Mouse (Mus musculus): ENCODE results near the gene Psmg3. TPM values are rescaled to one million over a fixed set of nuclear protein-coding genes. Genes with fewer than 3 reads are reported as not detected.

Psmg3 gene
- polyA plus RNA-seq, 1 experiment from 2014 or later = 72.6 TPM

- H3K27me3 ChIP-seq (ENCODE audit: control insufficient read depth, insufficient read depth, low read length) = peaks cover 6% of the 10 kb centered on the region; the same call in 1 of the 2 replicates
- H3K4me1 ChIP-seq (ENCODE audit: control insufficient read depth, insufficient read depth, low read length) = no peaks in the 10 kb centered on the region
- 78% methylated on average over 15 of the region's 15 CpGs for WGBS
- no peak overlapping the region for H3K9ac ChIP-seq (replicated peaks; ENCODE audit: low read length)
- no peaks in the 10 kb centered on the region for H3K9me3 ChIP-seq (ENCODE audit: control insufficient read depth, low read length)
- H3K27ac ChIP-seq (replicated peaks; ENCODE audit: low read depth, low read length) = no peak overlapping the region
- no peaks in the 10 kb centered on the region for H3K36me3 ChIP-seq (ENCODE audit: control insufficient read depth, insufficient read depth, low read length)
- DNase-seq (no peak), ATAC-seq (ENCODE audit: low FRiP score, low TSS enrichment) (no peak)
- H3K4me3 ChIP-seq (replicated peaks; ENCODE audit: low read depth, low read length) = no peak overlapping the region
- H3K4me2 ChIP-seq (ENCODE audit: low read length) = no peak overlapping the region
These were observed 14.8 kb downstream of the Psmg3 start for GRCm38 (mm10) chr5:139811677-139812397.

- Histone ChIP-seq H3K36me3 (ENCODE audit: control insufficient read depth, insufficient read depth, low read length) (no peaks in the 10 kb centered on the region), H3K27ac (replicated peaks; ENCODE audit: low read depth, low read length) (no peak overlapping the region), H3K9ac (replicated peaks; ENCODE audit: low read length) (no peak overlapping the region), H3K4me3 (replicated peaks; ENCODE audit: low read depth, low read length) (no peak overlapping the region), H3K4me2 (ENCODE audit: low read length) (no peak overlapping the region), H3K9me3 (ENCODE audit: control insufficient read depth, low read length) (no peaks in the 10 kb centered on the region), H3K4me1 (ENCODE audit: control insufficient read depth, insufficient read depth, low read length) (no peaks in the 10 kb centered on the region; the same call in 1 of the 2 replicates), H3K27me3 (ENCODE audit: control insufficient read depth, insufficient read depth, low read length) (peaks cover 5% of the 10 kb centered on the region; the same call in 1 of the 2 replicates)
- WGBS = 63% methylated on average over 4 of the region's 4 CpGs
- ATAC-seq (ENCODE audit: low FRiP score, low TSS enrichment) (no peak), DNase-seq (no peak)
These were observed 17.3 kb downstream of the Psmg3 start for GRCm38 (mm10) chr5:139809397-139809796.

- 92% methylated on average over 8 of the region's 8 CpGs for WGBS
- DNase-seq = no peak
- no peak overlapping the region for H3K9ac ChIP-seq (replicated peaks; ENCODE audit: low read length)
These were observed 20.8 kb downstream of the Psmg3 start for GRCm38 (mm10) chr5:139805924-139806323.

GRCm38 (mm10) chr5:139804573-139805111 lies 22.0 kb downstream of the Psmg3 start:
- no peak for DNase-seq
- Histone ChIP-seq H3K4me2 (ENCODE audit: low read length) (no peak overlapping the region), H3K27me3 (ENCODE audit: control insufficient read depth, insufficient read depth, low read length) (no peaks in the 10 kb centered on the region), H3K36me3 (ENCODE audit: control insufficient read depth, insufficient read depth, low read length) (peaks cover 21% of the 10 kb centered on the region), H3K27ac (replicated peaks; ENCODE audit: low read depth, low read length) (no peak overlapping the region), H3K9me3 (ENCODE audit: control insufficient read depth, low read length) (no peaks in the 10 kb centered on the region), H3K4me3 (replicated peaks; ENCODE audit: low read depth, low read length) (no peak overlapping the region), H3K4me1 (ENCODE audit: control insufficient read depth, insufficient read depth, low read length) (peaks cover 7% of the 10 kb centered on the region), H3K9ac (replicated peaks; ENCODE audit: low read length) (no peak overlapping the region)
- no peak for ATAC-seq (ENCODE audit: low FRiP score, low TSS enrichment)
- WGBS = 94% methylated on average over 11 of the region's 11 CpGs

More at GRCm38 (mm10) chr5:139805924-139806323, 20.8 kb downstream of the Psmg3 start:
- ATAC-seq (ENCODE audit: low FRiP score, low TSS enrichment) = no peak
- Histone ChIP-seq H3K9me3 (ENCODE audit: control insufficient read depth, low read length) (no peaks in the 10 kb centered on the region), H3K36me3 (ENCODE audit: control insufficient read depth, insufficient read depth, low read length) (peaks cover 9% of the 10 kb centered on the region; the same call in 1 of the 2 replicates), H3K4me3 (replicated peaks; ENCODE audit: low read depth, low read length) (no peak overlapping the region), H3K27ac (replicated peaks; ENCODE audit: low read depth, low read length) (no peak overlapping the region), H3K4me1 (ENCODE audit: control insufficient read depth, insufficient read depth, low read length) (peaks cover 7% of the 10 kb centered on the region), H3K4me2 (ENCODE audit: low read length) (no peak overlapping the region), H3K27me3 (ENCODE audit: control insufficient read depth, insufficient read depth, low read length) (no peaks in the 10 kb centered on the region)

- no peak overlapping the region for H3K4me2 ChIP-seq (ENCODE audit: low read length)
- WGBS = 4% methylated on average over 6 of the region's 6 CpGs
- no peak overlapping the region for H3K27ac ChIP-seq (replicated peaks; ENCODE audit: low read depth, low read length)
- DNase-seq (no peak), ATAC-seq (ENCODE audit: low FRiP score, low TSS enrichment) (peak; percentile 22; the same call in 1 of the 2 replicates)
- peaks cover 10% of the 10 kb centered on the region for H3K4me1 ChIP-seq (ENCODE audit: control insufficient read depth, insufficient read depth, low read length)
- no peaks in the 10 kb centered on the region for H3K9me3 ChIP-seq (ENCODE audit: control insufficient read depth, low read length)
- no peaks in the 10 kb centered on the region for H3K27me3 ChIP-seq (ENCODE audit: control insufficient read depth, insufficient read depth, low read length)
- peaks cover 25% of the 10 kb centered on the region for H3K36me3 ChIP-seq (ENCODE audit: control insufficient read depth, insufficient read depth, low read length)
- H3K4me3 ChIP-seq (replicated peaks; ENCODE audit: low read depth, low read length) = no peak overlapping the region
- H3K9ac ChIP-seq (replicated peaks; ENCODE audit: low read length) = no peak overlapping the region
These were observed 22.6 kb downstream of the Psmg3 start for GRCm38 (mm10) chr5:139804107-139804551.

- no peaks in the 10 kb centered on the region for H3K27me3 ChIP-seq (ENCODE audit: control insufficient read depth, insufficient read depth, low read length)
- 8% methylated on average over 12 of the region's 12 CpGs for WGBS
- peak; percentile 77 for DNase-seq
- no peak overlapping the region for H3K4me3 ChIP-seq (replicated peaks; ENCODE audit: low read depth, low read length)
- no peak overlapping the region for H3K9ac ChIP-seq (replicated peaks; ENCODE audit: low read length)
- H3K9me3 ChIP-seq (ENCODE audit: control insufficient read depth, low read length) = no peaks in the 10 kb centered on the region
- peaks cover 15% of the 10 kb centered on the region for H3K4me1 ChIP-seq (ENCODE audit: control insufficient read depth, insufficient read depth, low read length)
- peaks cover 25% of the 10 kb centered on the region for H3K36me3 ChIP-seq (ENCODE audit: control insufficient read depth, insufficient read depth, low read length)
- H3K4me2 ChIP-seq (ENCODE audit: low read length) = 0 out of 2 replicates have a peak overlapping the region, but pooled peaks have one; percentile 8
- H3K27ac ChIP-seq (replicated peaks; ENCODE audit: low read depth, low read length) = no peak overlapping the region
- 0 out of 2 replicates have a peak, but pooled peaks have one; percentile 59 for ATAC-seq (ENCODE audit: low FRiP score, low TSS enrichment)
These were observed 23.0 kb downstream of the Psmg3 start for GRCm38 (mm10) chr5:139803601-139804102.

GRCm38 (mm10) chr5:139803165-139803564 lies 23.5 kb downstream of the Psmg3 start:
- Histone ChIP-seq H3K27me3 (ENCODE audit: control insufficient read depth, insufficient read depth, low read length) (no peaks in the 10 kb centered on the region), H3K9me3 (ENCODE audit: control insufficient read depth, low read length) (no peaks in the 10 kb centered on the region), H3K27ac (replicated peaks; ENCODE audit: low read depth, low read length) (no peak overlapping the region), H3K9ac (replicated peaks; ENCODE audit: low read length) (no peak overlapping the region), H3K4me1 (ENCODE audit: control insufficient read depth, insufficient read depth, low read length) (peaks cover 20% of the 10 kb centered on the region), H3K36me3 (ENCODE audit: control insufficient read depth, insufficient read depth, low read length) (peaks cover 25% of the 10 kb centered on the region), H3K4me3 (replicated peaks; ENCODE audit: low read depth, low read length) (no peak overlapping the region), H3K4me2 (ENCODE audit: low read length) (no peak overlapping the region)
- ATAC-seq (ENCODE audit: low FRiP score, low TSS enrichment) (no peak), DNase-seq (no peak)
- WGBS = 81% methylated on average over 8 of the region's 8 CpGs

GRCm38 (mm10) chr5:139801880-139802279 lies 24.8 kb downstream of the Psmg3 start:
- H3K27ac ChIP-seq (replicated peaks; ENCODE audit: low read depth, low read length) = no peak overlapping the region
- no peak overlapping the region for H3K4me3 ChIP-seq (replicated peaks; ENCODE audit: low read depth, low read length)
- H3K4me1 ChIP-seq (ENCODE audit: control insufficient read depth, insufficient read depth, low read length) = peaks cover 33% of the 10 kb centered on the region
- 91% methylated on average over 10 of the region's 10 CpGs for WGBS
- DNase-seq (no peak), ATAC-seq (ENCODE audit: low FRiP score, low TSS enrichment) (no peak)
- H3K9ac ChIP-seq (replicated peaks; ENCODE audit: low read length) = no peak overlapping the region
- no peak overlapping the region for H3K4me2 ChIP-seq (ENCODE audit: low read length)
- no peaks in the 10 kb centered on the region for H3K27me3 ChIP-seq (ENCODE audit: control insufficient read depth, insufficient read depth, low read length)
- peaks cover 25% of the 10 kb centered on the region for H3K36me3 ChIP-seq (ENCODE audit: control insufficient read depth, insufficient read depth, low read length)
- H3K9me3 ChIP-seq (ENCODE audit: control insufficient read depth, low read length) = no peaks in the 10 kb centered on the region

Measured in midbrain, embryonic 14.5 days (tissue).